Mouse (Mus musculus): ENCODE data around the gene Slc17a7. TPM values are rescaled to one million over a fixed set of nuclear protein-coding genes. Genes with fewer than 3 reads are reported as not detected.

Gene Slc17a7
- polyA plus RNA-seq, 1 experiment from 2014 or later: 0.71 TPM

DNA sequence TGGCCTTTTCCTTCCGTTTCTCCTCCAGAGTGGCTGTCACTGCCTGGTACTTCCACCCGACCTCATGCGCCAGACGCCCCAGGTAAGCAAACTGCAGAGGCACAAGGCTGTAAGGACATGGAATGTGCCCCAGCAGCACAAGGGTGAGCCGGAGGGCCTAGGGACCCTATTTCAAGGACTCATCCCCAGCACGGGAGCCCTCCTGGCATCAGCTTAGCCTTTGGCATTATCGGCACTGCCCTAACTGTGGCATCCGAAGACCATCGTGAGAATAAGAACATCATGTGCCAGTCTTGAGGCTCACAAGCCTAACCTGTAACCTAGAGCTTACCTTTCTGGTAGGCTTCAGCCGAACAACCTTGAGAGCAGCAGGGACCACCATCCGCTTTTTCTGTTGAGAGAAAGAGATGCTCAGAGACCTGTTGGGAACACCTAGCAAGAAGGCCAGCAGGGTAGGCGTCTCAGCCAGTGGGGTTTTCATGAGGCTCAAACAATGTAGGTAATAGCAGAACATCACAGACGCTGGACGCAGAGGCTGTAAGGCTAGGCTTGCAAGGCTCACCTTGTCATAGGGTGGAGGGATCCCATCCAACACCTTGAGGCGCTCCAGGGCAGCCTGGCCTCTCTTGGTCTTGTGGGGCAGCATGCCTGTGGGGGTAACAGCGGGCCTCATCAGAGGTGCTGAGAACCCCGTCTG lies 37.5 kb upstream of the Slc17a7 start:
- Histone ChIP-seq H3K4me1 (replicated peaks) (peaks cover 67% of the 10 kb centered on the region), H3K27ac (peak overlapping the region; percentile 100), H3K36me3 (peaks cover 53% of the 10 kb centered on the region), H3K27me3 (ENCODE audit: insufficient read depth, poor library complexity, severe bottlenecking) (no peaks in the 10 kb centered on the region), H3K4me3 (peak overlapping the region; percentile 90), H3K9me3 (no peaks in the 10 kb centered on the region)
- WGBS: 81% methylated on average over 17 of the region's 17 CpGs
- no peak for DNase-seq (ENCODE audit: low spot score)

DNA sequence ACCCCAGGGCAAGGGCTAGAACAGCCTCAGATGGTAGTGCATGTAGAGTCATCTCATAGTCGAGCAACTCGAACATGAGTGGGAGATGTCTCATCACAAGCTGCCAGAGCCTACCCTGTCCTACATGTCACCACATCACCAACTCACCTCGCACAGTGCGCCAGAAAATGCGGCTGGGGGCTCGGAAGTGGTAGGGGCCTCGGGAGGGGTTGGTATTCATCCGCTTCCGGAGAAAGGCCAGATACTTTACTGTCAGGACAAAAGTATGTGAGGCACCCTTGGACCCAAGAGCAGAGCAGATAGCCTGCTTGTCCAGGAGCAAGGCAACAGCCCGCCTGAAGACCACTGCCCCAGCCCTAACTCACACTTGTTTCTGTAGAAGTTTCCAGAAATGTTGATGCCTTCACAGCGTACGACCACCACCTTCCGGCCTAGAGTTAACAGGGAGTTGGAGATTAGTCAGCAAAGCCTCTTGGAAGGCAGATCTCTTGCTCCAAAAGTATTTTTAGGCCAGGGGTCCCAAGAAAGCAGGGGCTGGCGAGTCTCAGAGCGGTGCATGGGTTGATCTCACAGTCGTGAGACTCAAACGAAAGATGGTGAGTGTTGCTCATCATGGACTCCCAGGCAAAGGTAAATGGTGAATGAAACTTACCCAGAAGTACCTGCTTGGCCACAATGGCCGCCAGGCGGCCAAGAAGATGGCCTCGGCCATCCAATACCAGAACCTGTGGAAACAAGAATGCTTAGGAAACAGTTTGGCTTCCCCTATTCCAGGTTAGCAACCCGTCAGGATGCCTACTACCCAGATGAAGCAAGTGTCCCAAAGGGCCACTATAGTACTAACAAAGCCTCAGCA lies 36.7 kb upstream of the Slc17a7 start:
- no peaks in the 10 kb centered on the region for H3K9me3 ChIP-seq
- H3K4me3 ChIP-seq: peak overlapping the region; percentile 90
- peak; percentile 40 for DNase-seq (ENCODE audit: low spot score)
- peaks cover 60% of the 10 kb centered on the region for H3K4me1 ChIP-seq (replicated peaks)
- H3K36me3 ChIP-seq: peaks cover 45% of the 10 kb centered on the region
- H3K27ac ChIP-seq: peak overlapping the region; percentile 100
- 53% methylated on average over 21 of the region's 21 CpGs for WGBS
- no peaks in the 10 kb centered on the region for H3K27me3 ChIP-seq (ENCODE audit: insufficient read depth, poor library complexity, severe bottlenecking)

DNA sequence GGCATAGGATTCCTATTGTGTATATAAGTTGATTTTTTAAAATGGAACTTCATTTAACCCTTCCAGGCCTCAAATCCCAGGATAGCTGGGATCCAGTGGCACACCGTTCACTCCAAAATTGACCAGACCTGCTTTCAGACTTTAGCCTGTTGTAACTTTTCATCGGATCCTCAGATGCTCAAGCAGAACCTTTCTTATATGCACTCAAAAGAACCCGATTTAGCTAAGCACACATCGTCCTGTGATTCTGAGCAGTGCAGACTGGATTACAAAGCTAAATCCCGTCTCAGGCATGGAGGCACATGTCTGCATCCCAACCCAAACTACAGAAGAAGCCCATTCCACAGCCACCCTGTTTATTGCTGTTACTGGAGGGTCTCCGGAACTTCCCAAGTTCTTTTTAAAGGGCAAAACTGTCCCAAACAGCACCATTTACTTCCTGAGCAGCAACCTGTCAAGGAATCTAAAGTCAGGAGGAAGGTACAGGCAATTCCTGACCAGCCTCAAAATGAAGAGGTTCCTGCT lies 36.0 kb upstream of the Slc17a7 start:
- Histone ChIP-seq H3K4me1 (replicated peaks) (peaks cover 55% of the 10 kb centered on the region), H3K4me3 (peak overlapping the region; percentile 90), H3K27ac (peak overlapping the region; percentile 100), H3K27me3 (ENCODE audit: insufficient read depth, poor library complexity, severe bottlenecking) (no peaks in the 10 kb centered on the region), H3K9me3 (no peaks in the 10 kb centered on the region), H3K36me3 (peaks cover 38% of the 10 kb centered on the region)
- 2% methylated on average over 6 of the region's 6 CpGs for WGBS
- no peak for DNase-seq (ENCODE audit: low spot score)

DNA sequence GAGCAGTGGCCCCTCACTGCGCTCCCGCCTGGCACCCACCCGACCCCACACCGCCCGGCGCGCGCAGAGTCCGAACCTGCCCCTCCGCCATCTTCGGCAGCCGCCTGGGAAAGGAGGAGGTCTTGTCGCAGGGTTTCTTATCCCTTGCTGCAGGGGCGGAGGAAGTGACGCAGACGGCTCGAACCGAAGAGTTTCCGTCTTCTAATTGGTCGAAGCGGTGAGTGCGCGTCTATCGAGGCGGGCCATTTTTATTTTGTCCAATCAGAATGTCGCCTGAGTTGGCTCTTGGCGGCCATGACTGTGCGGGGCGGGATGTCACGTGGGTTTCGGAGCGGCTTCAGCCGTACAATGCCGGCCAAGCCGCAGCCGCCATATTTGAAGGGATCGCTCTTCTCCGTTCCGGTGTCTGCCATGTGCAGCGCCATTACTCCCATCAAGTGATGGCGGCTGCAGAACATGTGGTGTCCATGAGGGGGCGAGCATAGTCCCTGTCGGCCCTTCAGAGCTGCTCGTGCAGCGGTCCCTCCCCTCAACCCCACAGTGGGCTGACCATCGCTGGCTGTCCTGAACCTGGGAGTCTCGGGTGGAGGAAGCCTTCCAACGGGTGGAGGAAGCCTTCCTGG lies 35.0 kb upstream of the Slc17a7 start, which contains the start of gene Rpl13a:
TSS of gene Rpl13a (minus strand) at position 138 of the 623 bp plus-strand sequence.
- no peaks in the 10 kb centered on the region for H3K9me3 ChIP-seq
- peaks cover 50% of the 10 kb centered on the region for H3K4me1 ChIP-seq (replicated peaks)
- peak within 1 kb of the TSS; percentile 100 for H3K27ac ChIP-seq
- under 1% methylated on average over 48 of the region's 48 CpGs for WGBS
- peak; percentile 99 for DNase-seq (ENCODE audit: low spot score)
- peaks cover 32% of the 10 kb centered on the region for H3K36me3 ChIP-seq
- peaks cover 2% of the 10 kb centered on the region; the same call in 1 of the 2 replicates for H3K27me3 ChIP-seq (ENCODE audit: insufficient read depth, poor library complexity, severe bottlenecking)
- peak within 1 kb of the TSS; percentile 90 for H3K4me3 ChIP-seq

DNA sequence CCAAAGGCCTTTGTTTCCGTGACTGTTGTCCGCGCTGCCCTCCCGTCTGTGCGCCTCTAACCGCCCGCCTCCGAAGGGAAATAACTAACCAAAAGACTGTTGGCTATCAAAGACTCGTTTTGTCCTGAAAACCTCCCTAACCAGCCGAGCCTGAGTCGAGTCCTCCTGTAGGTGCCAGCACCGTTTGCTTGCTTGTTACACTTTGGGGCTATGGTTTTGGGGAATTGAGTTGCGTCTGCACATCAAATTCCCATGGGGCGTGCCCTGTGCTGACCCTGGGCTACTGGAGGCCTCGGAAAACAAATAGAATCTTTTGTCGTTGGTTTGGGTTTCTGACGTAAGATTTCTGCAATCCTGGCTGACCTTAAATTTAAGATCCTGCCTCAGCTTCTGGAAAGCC lies 34.4 kb upstream of the Slc17a7 start:
- H3K9me3 ChIP-seq: no peaks in the 10 kb centered on the region
- H3K36me3 ChIP-seq: peaks cover 32% of the 10 kb centered on the region
- peak overlapping the region; percentile 100 for H3K27ac ChIP-seq
- peak overlapping the region; percentile 90 for H3K4me3 ChIP-seq
- peaks cover 56% of the 10 kb centered on the region for H3K4me1 ChIP-seq (replicated peaks)
- H3K27me3 ChIP-seq (ENCODE audit: insufficient read depth, poor library complexity, severe bottlenecking): peaks cover 7% of the 10 kb centered on the region
- 2% methylated on average over 17 of the region's 17 CpGs for WGBS
- DNase-seq (ENCODE audit: low spot score): peak; percentile 78

DNA sequence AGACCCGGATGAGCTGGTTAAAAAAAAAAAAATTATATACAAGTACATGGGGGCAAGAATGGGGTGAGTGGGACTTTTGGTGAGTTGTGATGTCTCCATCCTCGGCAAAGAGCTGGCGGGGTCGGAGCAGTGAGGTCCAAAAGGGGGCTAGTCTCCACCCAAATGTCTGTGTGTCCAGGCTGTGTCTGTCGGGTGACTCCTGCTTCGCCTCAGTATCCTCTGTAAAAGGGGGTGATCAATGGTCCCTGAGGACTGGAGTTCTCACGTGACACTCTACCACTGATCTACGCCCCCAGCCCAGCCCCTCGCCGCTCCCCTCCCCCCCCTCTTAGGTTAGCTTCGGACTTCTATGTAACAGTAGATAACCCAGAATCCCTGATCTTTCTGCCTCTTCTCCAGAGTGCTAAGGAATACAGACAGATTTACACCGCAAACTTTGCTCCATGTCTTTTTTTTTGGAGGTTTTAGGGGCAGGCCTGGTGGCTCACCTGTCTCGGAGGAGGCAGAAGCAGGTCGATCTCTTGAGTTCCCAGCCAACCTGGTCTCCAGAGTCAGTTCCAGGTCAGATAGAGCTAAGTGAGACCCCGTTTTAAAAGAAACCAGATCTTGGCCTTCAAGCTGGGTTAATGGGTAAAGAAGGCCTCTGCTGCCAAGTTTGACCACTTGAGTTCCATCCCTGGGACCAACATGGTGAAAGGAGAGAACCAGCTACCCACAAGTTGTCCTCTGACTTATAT lies 33.8 kb upstream of the Slc17a7 start:
- 44% methylated on average over 15 of the region's 15 CpGs for WGBS
- DNase-seq (ENCODE audit: low spot score): no peak
- H3K9me3 ChIP-seq: no peaks in the 10 kb centered on the region
- peak overlapping the region; percentile 90 for H3K4me3 ChIP-seq
- H3K27ac ChIP-seq: peak overlapping the region; percentile 100
- H3K4me1 ChIP-seq (replicated peaks): peaks cover 55% of the 10 kb centered on the region
- H3K36me3 ChIP-seq: peaks cover 31% of the 10 kb centered on the region
- peaks cover 13% of the 10 kb centered on the region for H3K27me3 ChIP-seq (ENCODE audit: insufficient read depth, poor library complexity, severe bottlenecking)

DNA sequence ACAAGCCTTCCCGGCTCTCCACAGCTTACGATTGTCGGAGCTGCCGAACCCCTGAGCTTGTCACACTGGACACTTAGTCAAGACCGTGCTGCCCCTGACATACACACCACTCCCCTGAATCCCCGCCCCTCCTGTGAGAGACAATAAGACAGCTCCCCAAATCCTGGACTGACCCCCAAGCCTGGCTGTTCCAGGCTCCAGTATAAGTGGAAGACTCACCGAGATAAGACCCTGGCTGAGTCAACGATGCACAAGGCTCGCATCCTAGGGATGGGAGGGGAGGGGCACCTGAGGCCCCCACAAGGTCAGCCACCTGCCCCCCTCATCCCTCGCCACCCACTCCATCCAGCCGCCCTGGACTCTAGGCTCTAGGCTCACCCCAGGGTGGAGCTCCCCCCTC lies 31.9 kb upstream of the Slc17a7 start:
- H3K36me3 ChIP-seq: peaks cover 12% of the 10 kb centered on the region
- peaks cover 47% of the 10 kb centered on the region for H3K4me1 ChIP-seq (replicated peaks)
- peaks cover 26% of the 10 kb centered on the region for H3K27me3 ChIP-seq (ENCODE audit: insufficient read depth, poor library complexity, severe bottlenecking)
- 77% methylated on average over 11 of the region's 11 CpGs for WGBS
- H3K9me3 ChIP-seq: no peaks in the 10 kb centered on the region
- no peak for DNase-seq (ENCODE audit: low spot score)
- peak overlapping the region; percentile 9; the same call in 1 of the 2 replicates for H3K27ac ChIP-seq
- H3K4me3 ChIP-seq: no peak overlapping the region

DNA sequence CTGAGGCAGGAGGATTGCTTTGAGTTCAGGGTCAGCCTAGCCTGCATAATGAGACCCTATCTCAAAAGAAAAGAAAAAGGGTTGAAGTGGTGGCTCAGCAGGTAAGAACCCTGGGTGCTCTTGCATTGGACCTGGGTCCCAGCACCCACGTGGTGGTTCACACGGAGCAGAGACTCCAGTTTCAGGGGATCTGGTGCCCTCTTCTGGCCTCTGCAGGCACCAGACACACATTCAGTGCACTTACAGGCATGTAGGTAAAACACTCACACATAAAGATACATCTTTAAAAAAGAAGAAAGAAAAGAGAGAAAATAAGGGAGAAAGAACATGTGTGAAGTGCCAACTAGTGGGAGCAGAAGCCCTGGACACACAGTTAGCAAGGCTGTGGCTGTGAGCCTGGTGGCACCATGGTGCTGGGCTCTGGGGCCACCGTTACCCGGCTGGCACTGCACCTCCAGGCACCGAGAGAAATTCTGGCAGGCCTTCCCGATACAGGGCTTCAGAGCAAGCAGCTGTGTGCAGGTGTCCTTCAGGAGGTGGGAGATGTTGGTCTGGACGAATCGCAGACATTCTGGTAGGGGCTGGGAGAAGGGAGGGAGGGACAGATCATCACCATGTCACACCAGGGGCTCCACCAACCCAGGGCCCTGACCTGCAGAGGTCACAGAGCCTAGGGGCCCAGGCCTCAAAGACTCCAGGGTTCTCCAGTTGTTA lies 30.1 kb upstream of the Slc17a7 start:
- Histone ChIP-seq H3K27ac (no peak overlapping the region), H3K4me3 (no peak overlapping the region), H3K4me1 (replicated peaks) (peaks cover 40% of the 10 kb centered on the region), H3K27me3 (ENCODE audit: insufficient read depth, poor library complexity, severe bottlenecking) (peaks cover 40% of the 10 kb centered on the region), H3K36me3 (no peaks in the 10 kb centered on the region), H3K9me3 (no peaks in the 10 kb centered on the region)
- no peak for DNase-seq (ENCODE audit: low spot score)
- 73% methylated on average over 8 of the region's 8 CpGs for WGBS

DNA sequence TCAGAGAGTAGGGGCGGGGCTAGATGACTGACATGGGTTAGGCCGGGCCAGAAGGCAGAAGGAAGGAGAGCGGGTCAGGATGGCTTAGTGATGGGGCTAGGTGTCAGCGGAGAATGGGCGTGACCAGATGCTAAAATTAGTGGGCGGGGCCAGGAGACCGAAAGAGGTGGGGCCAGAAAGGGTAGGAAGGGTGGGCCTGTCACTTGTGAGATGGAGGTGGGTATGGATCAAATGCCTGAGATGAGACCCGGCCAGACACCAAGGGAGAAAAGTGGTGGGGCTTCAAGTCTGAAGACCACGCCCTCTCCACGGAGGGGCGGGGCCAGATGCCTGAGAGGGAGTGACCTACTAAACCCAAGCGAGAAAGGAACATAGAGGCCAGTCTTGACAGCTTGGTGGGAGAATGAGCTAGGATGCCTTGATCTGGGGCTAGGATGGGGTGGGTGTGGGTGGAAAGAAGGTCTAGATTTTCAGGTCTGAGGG lies 29.2 kb upstream of the Slc17a7 start:
- 5% methylated on average over 12 of the region's 12 CpGs for WGBS
- Histone ChIP-seq H3K4me1 (replicated peaks) (peaks cover 33% of the 10 kb centered on the region), H3K36me3 (no peaks in the 10 kb centered on the region), H3K27me3 (ENCODE audit: insufficient read depth, poor library complexity, severe bottlenecking) (peaks cover 40% of the 10 kb centered on the region), H3K27ac (no peak overlapping the region), H3K4me3 (peak overlapping the region; percentile 19), H3K9me3 (no peaks in the 10 kb centered on the region)
- no peak for DNase-seq (ENCODE audit: low spot score)

DNA sequence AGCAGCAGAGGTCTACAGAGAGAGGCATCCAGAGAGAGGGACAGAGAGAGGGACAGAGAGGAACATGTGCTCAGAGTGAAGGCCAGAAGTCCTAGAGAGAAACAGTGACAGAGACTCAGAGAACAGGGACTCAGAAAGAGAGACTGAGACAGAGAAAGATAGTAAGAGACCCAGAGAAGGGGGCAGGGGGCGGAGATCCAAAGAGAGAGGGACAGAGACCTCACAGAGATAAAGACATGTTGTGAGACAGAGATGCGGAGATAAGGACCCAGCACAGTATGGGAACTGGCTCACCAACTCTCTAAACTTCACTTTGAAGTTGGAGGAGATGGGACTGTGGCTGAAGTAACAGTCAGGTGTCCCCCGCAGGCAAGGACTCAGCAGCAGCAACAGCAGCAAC lies 28.4 kb upstream of the Slc17a7 start:
- Histone ChIP-seq H3K9me3 (no peaks in the 10 kb centered on the region), H3K27ac (peak overlapping the region; percentile 82; the same call in 1 of the 2 replicates), H3K27me3 (ENCODE audit: insufficient read depth, poor library complexity, severe bottlenecking) (peaks cover 40% of the 10 kb centered on the region), H3K36me3 (no peaks in the 10 kb centered on the region), H3K4me1 (replicated peaks) (peaks cover 29% of the 10 kb centered on the region), H3K4me3 (peak overlapping the region; percentile 66)
- 79% methylated on average over 3 of the region's 3 CpGs for WGBS
- DNase-seq (ENCODE audit: low spot score): no peak

DNA sequence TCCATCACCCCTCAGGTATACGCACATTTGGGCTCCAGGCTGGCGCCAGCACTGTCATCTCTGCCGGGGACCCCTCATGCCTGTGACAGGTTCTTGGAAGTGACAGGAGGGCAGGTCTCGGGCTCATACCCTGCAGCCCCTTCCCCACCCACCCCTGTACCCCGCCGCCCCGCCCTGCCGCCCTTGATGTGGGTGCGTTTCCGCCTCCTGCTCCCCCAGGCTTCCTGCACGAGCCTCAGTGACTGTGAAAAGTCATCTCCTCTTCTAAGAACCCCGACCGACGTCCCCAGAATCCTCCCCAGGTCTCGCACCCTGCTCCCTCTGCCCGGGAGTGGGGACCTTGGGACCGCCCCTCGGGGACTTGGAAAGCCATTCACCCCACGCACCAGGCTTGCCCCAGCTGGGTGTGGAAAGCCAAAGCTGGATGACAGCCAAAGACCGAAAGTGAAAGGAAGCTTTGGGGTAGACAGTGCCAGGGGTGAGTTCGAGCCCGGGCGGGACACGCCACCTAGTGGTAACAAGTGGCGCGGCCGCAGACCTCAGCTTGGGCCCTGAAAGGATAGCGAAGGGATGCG lies 27.7 kb upstream of the Slc17a7 start, which contains the start of the genes Gm45713 and Flt3l:
TSS of gene Gm45713 (minus strand) at position 239 of the 575 bp plus-strand sequence.
TSS of gene Flt3l (minus strand) at position 440 of the 575 bp plus-strand sequence.
- Histone ChIP-seq H3K27me3 (ENCODE audit: insufficient read depth, poor library complexity, severe bottlenecking) (peaks cover 40% of the 10 kb centered on the region), H3K27ac (peak within 1 kb of the TSS; percentile 82), H3K4me3 (peak within 1 kb of the TSS; percentile 66), H3K4me1 (replicated peaks) (peaks cover 29% of the 10 kb centered on the region), H3K36me3 (no peaks in the 10 kb centered on the region), H3K9me3 (no peaks in the 10 kb centered on the region)
- 4% methylated on average over 29 of the region's 29 CpGs for WGBS
- peak; percentile 84 for DNase-seq (ENCODE audit: low spot score)
